Mouse (Mus musculus): ENCODE measurements around the gene Tshr.

DNA sequence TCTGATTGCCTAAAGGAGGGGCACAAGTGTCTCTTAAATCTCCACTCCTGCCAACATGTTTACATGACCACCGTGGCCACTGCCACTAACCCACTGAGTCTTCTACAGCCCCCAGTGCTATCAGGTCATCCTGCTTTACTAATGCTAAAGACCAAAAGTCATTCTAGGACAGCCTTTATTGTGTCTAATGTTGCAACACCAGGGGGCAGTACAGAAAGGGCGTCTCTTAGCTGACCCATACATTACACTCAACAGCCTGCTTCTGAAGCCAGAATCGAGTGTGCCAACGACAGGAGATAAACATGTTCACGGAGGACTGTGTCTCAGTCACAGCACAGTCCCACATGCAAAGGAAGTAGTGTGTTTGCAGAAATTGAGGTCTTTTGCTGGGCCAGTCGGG, 30.7 kb downstream of the Tshr start:
- TF ChIP-seq CTCF (IDR thresholded peaks at IDR 0.05; ENCODE audit: insufficient read depth, low read depth, low read length) (no peak), POLR2A (IDR thresholded peaks at IDR 0.05; ENCODE audit: insufficient read depth, low read depth, low read length) (no peak)

Measured in olfactory bulb, adult 2 months (tissue).